Mouse (Mus musculus): Measurements from ENCODE around the gene Sbpl.
"Not testable (repeated sequence)": the region's sequence is repeated elsewhere in the genome, so short reads cannot be mapped to it uniquely, and the experiment has no call there.

The Sbpl gene

DNA sequence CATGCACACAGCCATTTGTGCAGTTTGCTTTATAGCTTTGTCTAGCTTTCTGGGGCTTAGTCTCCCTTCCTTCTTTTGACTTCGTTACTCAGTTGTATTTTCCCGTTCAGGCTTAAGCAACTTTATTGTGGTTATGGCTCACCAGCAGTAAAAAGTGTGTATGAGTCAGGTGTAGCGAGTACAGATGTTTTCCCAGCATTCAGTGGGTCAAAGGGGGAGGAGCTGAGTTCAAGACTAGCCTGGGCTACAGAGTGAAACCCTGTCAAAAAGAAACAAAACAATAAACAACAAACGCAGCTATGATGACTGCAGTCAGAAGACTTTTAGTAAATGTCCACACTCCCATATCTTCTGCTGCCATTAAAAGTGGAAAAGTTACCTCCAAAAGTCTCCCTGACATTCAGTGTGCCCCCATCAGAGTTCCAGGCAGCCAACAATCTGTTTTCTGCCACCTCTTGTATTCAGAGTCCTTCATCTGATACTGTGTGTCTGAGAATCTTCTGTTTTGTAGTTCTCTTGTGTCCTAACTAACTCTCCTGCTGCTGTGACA, 6.6 kb upstream of the Sbpl start:
- in situ Hi-C loops (cut with MboI, MseI): no loop called here

DNA sequence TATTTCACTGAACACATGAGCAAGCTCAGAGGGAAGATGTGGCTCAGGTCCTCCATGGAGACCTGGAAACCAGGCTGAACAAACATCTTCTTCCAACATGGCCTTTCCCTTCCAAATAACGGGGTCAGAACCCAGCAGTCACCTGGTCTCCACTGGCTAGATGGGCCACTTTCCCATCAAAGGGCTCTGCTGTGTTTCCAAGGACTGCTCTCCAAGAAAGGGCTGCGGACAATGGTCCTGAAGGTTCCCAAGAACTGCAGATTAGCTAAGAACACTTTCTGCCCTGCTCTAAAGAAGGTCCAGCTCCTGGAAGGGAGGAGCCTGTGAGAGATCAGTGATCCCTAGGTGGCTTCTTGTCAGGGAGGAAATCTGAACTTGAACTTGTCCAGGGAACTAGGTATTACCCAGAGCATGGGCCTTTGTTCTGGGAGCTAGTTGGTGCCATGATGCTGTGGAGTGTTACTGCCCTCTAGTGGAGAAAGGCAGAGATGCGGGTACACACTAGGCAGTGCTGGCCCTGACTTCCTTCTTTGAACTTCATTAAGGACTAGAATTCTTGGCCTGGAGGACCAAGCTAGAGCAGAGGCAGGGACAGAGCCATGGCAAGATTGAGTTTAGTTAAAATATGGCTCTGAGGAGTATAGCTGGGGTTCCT, 5.1 kb upstream of the Sbpl start:
- in situ Hi-C loops (cut with MboI, MseI): no loop called here

DNA sequence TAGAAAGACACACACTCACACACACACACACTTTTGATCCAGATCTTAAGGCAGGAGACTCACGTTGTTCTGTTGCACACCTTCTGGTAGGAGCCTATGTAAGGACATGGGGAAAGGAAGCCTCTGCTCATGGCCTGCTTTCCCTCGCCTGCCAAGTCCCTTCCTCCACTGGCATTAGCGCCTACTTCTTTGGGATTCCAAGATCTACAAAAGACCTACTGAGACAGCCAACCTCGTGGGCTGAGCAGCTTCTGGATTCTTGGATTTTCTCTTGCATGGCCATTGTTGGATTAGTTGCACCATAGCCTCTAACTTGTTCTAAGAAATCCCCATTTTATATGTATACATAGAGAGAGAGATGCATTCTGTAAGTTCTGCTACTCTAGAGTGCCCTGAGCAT, 4.2 kb downstream of the Sbpl start:
- in situ Hi-C loops (cut with MboI, MseI): not testable (repeated sequence)

DNA sequence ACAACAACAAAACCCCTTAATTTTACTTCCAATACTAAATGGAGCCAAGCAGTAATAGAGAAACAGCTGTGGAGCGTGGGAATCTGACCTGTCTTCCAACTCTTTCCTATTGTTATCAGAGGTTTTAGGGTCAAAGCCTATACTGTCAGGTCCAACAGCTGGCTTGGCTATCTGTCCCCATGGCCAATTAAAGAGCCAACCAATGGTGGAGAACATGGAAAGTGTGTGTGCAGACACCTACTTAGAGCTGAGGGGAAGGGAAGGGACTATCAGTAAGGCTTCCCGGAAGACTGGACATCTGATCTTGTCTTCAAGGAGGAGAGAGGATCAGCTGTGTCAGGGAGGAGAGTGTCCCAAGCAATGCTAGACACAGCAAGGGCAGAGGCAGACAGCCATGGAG, 6.0 kb downstream of the Sbpl start:
- in situ Hi-C loops (cut with MboI, MseI): no loop called here

DNA sequence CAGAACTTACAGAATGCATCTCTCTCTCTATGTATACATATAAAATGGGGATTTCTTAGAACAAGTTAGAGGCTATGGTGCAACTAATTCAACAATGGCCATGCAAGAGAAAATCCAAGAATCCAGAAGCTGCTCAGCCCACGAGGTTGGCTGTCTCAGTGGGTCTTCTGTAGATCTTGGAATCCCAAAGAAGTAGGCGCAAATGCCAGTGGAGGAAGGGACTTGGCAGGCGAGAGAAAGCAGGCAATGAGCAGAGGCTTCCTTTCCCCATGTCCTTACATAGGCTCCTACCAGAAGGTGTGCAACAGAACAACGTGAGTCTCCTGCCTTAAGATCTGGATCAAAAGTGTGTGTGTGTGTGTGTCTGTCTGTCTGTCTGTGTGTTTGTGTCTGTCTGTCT, 7.6 kb downstream of the Sbpl start:
- in situ Hi-C loops (cut with MboI, MseI): not testable (repeated sequence)

GRCm38 (mm10) chr17:23941372-23941771, 13.7 kb downstream of the Sbpl start, which contains the start of gene Sbp:
Gene Sbp (plus strand): TSS chr17:23941672.
- in situ Hi-C loops (cut with MboI, MseI): no loop called here

DNA sequence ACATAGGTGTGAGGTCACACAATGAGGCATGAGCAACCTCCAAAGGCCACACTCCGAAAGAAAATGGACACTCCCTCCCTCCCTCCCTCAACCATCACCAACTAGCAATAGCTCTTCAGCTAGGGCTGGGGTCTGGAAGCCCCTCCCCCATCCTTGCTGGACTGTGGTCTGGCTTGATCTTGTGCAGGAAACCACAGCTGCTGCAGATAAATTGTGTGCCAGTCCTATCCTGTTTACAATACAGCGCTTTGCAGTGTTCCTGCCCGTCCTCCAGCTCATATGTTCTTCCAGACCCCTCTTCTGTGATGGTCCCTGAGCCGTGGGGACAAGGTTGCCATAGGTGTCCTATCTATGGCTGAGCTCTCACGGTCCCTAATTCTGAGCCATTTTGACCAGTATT, 23.9 kb downstream of the Sbpl start:
- in situ Hi-C loops (cut with MboI, MseI): no loop called here

DNA sequence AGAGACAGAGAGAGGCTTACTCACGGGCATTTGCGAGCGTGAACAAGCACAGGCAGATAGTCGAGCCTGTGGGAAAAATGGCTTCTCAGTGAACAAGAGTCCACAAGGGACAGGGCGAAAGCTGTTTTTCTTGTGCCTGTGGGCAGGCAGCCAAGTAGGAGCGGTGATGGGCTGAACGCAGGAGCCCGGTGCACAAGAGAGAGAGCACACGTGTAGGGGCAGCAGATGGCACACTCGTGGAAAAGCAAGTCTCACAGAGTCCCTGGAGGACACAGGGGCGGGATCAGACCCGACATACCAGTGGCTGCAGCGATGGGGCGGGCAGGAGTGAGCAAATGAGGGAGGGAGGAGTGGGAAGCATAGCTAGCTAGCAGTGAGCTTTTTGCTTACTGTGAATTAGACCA, 30.0 kb downstream of the Sbpl start:
- in situ Hi-C loops (cut with MboI, MseI): no loop called here

DNA sequence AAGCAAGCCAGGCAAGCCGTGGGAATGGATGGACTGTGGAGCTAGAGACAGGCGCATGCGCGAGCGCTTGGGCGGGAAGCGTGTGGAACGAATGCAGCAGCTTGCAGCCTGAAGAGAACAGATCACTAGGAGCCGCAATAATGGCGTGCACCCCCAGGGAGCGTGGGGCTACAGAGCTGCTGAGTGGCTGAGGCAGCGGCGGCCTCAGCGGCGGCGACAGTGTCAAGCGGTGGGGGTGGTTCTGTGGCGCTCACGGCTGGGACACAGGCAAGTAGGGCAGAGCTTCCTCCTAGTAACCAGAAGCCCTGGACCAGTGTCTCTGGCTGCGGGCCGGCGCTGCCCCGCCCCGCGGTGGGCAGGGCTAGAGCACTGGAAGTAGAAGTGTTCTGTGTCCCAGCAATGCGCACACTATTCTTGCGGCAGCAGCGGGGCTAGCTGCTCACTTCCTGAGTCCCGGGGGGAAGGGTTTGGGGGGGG, 30.5 kb downstream of the Sbpl start:
- in situ Hi-C loops (cut with MboI, MseI): no loop called here

DNA sequence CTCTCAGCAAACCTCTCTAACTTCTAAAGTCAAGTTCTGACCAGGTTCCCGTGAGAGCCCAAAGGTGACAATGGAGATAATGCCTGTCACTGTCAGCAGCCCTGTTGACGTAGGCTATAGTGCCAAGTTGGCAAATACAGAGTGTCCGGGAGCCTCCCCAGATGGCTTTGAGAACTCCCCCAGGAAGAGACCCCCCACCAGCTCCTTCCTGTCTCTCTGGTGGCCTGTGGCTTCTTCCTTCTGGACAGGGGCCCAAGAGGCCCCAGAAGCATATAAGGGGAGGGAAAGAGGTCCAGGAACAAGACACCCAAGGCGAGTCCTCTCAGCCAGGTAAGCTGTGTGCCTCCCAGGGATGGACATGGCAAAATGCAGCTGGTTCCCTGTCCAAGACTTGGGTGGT, 37.9 kb downstream of the Sbpl start, which contains the start of gene Dcpp3:
Gene Dcpp3, plus strand, starts transcription at position 301 of the 400 bp plus-strand sequence.
- in situ Hi-C loops (cut with MboI, MseI): not testable (repeated sequence)

Data from regulatory T cell (primary cell).